Mouse (Mus musculus): ENCODE data around the gene Tldc2. TPM values are rescaled to one million over a fixed set of nuclear protein-coding genes. Genes with fewer than 3 reads are reported as not detected.

The Tldc2 gene
- total RNA-seq, 2 experiments from 2014 or later, result not detected

- DNase-seq (ENCODE audit: extremely low spot score in 1 of 2, low spot score in 2 of 2), result peak in 1 of 2 experiments; percentile 17
- intact Hi-C loops (cut with DNase I), result loop anchor here (5.0 kb wide), 1 partner anchor 32 kb away; no protein-coding TSS in a partner anchor
These were observed 12.1 kb upstream of the Tldc2 start for GRCm38 (mm10) chr2:157074772-157075171.

GRCm38 (mm10) chr2:157075226-157075625, 11.6 kb upstream of the Tldc2 start:
- DNase-seq (ENCODE audit: extremely low spot score in 1 of 2, low spot score in 2 of 2), result no peak
- intact Hi-C loops (cut with DNase I), result loop anchor here (5.0 kb wide), 1 partner anchor 33 kb away; no protein-coding TSS in a partner anchor

- peak in 1 of 2 experiments; percentile 67 for DNase-seq (ENCODE audit: extremely low spot score in 1 of 2, low spot score in 2 of 2)
- intact Hi-C loops (cut with DNase I), result loop anchor here (5.0 kb wide), 1 partner anchor 33 kb away; no protein-coding TSS in a partner anchor
These were observed 11.2 kb upstream of the Tldc2 start for GRCm38 (mm10) chr2:157075685-157076084.

GRCm38 (mm10) chr2:157076585-157076984, 10.3 kb upstream of the Tldc2 start:
- intact Hi-C loops (cut with DNase I), result loop anchor here (5.0 kb wide), 1 partner anchor 34 kb away; no protein-coding TSS in a partner anchor
- peak in 1 of 2 experiments; percentile 14 for DNase-seq (ENCODE audit: extremely low spot score in 1 of 2, low spot score in 2 of 2)

- intact Hi-C loops (cut with DNase I), result loop anchor here (5.0 kb wide), 1 partner anchor 35 kb away; no protein-coding TSS in a partner anchor
These were observed 9.7 kb upstream of the Tldc2 start for GRCm38 (mm10) chr2:157077160-157077559.

GRCm38 (mm10) chr2:157077641-157078058, 9.2 kb upstream of the Tldc2 start:
- intact Hi-C loops (cut with DNase I), result loop anchor here (5.0 kb wide), 1 partner anchor 35 kb away; no protein-coding TSS in a partner anchor
- DNase-seq (ENCODE audit: extremely low spot score in 1 of 2, low spot score in 2 of 2), result peak; percentile 83 to 94

More at GRCm38 (mm10) chr2:157077160-157077559, 9.7 kb upstream of the Tldc2 start:
- DNase-seq (ENCODE audit: extremely low spot score in 1 of 2, low spot score in 2 of 2), result peak in 1 of 2 experiments; percentile 61

GRCm38 (mm10) chr2:157078059-157078792, 8.6 kb upstream of the Tldc2 start:
- intact Hi-C loops (cut with DNase I), result loop anchor here (5.0 kb wide), 1 partner anchor 36 kb away; no protein-coding TSS in a partner anchor
- DNase-seq (ENCODE audit: extremely low spot score in 1 of 2, low spot score in 2 of 2), result peak in 1 of 2 experiments; percentile 62

- DNase-seq (ENCODE audit: extremely low spot score in 1 of 2, low spot score in 2 of 2), result peak; percentile 73 to 94
- intact Hi-C loops (cut with DNase I), result loop anchor here (5.0 kb wide), 1 partner anchor 37 kb away; no protein-coding TSS in a partner anchor
These were observed 7.8 kb upstream of the Tldc2 start, which contains the start of gene Soga1 for GRCm38 (mm10) chr2:157078793-157079700. TSS of gene Soga1 (minus strand) at chr2:157079254.

- DNase-seq (ENCODE audit: extremely low spot score in 1 of 2, low spot score in 2 of 2), result no peak
- intact Hi-C loops (cut with DNase I), result loop anchor here (5.0 kb wide), 1 partner anchor 37 kb away; no protein-coding TSS in a partner anchor
These were observed 7.1 kb upstream of the Tldc2 start for GRCm38 (mm10) chr2:157079701-157080180.

GRCm38 (mm10) chr2:157081331-157081730, 5.5 kb upstream of the Tldc2 start:
- intact Hi-C loops (cut with DNase I), result no loop called here
- DNase-seq (ENCODE audit: extremely low spot score in 1 of 2, low spot score in 2 of 2), result no peak

- no peak for DNase-seq (ENCODE audit: extremely low spot score in 1 of 2, low spot score in 2 of 2)
- intact Hi-C loops (cut with DNase I), result no loop called here
These were observed 4.9 kb upstream of the Tldc2 start for GRCm38 (mm10) chr2:157081960-157082359.

- DNase-seq (ENCODE audit: extremely low spot score in 1 of 2, low spot score in 2 of 2), result no peak
- intact Hi-C loops (cut with DNase I), result no loop called here
These were observed 1.8 kb upstream of the Tldc2 start for GRCm38 (mm10) chr2:157084831-157085585.

- intact Hi-C loops (cut with DNase I), result no loop called here
- no peak for DNase-seq (ENCODE audit: extremely low spot score in 1 of 2, low spot score in 2 of 2)
These were observed 872 bp downstream of the Tldc2 start for GRCm38 (mm10) chr2:157087536-157088317.

GRCm38 (mm10) chr2:157092024-157092423, 5.2 kb downstream of the Tldc2 start:
- peak in 1 of 2 experiments; percentile 74 for DNase-seq (ENCODE audit: extremely low spot score in 1 of 2, low spot score in 2 of 2)
- intact Hi-C loops (cut with DNase I), result loop anchor here (10.0 kb wide), 1 partner anchor 217 kb away; no protein-coding TSS in a partner anchor

- intact Hi-C loops (cut with DNase I), result loop anchor here (10.0 kb wide), 1 partner anchor 220 kb away; no protein-coding TSS in a partner anchor
- peak in 1 of 2 experiments; percentile 80 for DNase-seq (ENCODE audit: extremely low spot score in 1 of 2, low spot score in 2 of 2)
These were observed 8.3 kb downstream of the Tldc2 start for GRCm38 (mm10) chr2:157095005-157095755.

GRCm38 (mm10) chr2:157099532-157100318, 12.9 kb downstream of the Tldc2 start:
- intact Hi-C loops (cut with DNase I), result loop anchor here (10.0 kb wide), 1 partner anchor 225 kb away; no protein-coding TSS in a partner anchor
- DNase-seq (ENCODE audit: extremely low spot score in 1 of 2, low spot score in 2 of 2), result no peak
